Mouse (Mus musculus): Measurements from ENCODE around the gene Sln. TPM values are rescaled to one million over a fixed set of nuclear protein-coding genes. Genes with fewer than 3 reads are reported as not detected.

Gene Sln
- polyA plus RNA-seq, 1 experiment from 2014 or later, result 2.0 TPM

GRCm38 (mm10) chr9:53835976-53836375 lies 14.0 kb upstream of the Sln start:
- no peak for DNase-seq (ENCODE audit: low spot score)
- H3K27ac ChIP-seq (ENCODE audit: low read depth, low read length), result no peak overlapping the region
- H3K9ac ChIP-seq (ENCODE audit: low read length), result no peak overlapping the region
- H3K27me3 ChIP-seq (replicated peaks; ENCODE audit: control insufficient read depth, insufficient read depth, low read length), result no peaks in the 10 kb centered on the region
- H3K4me3 ChIP-seq (ENCODE audit: low read depth, low read length), result no peak overlapping the region
- 69% methylated on average over 4 of the region's 4 CpGs for whole genome bisulfite sequencing
- no peak for ATAC-seq
- H3K36me3 ChIP-seq (ENCODE audit: control insufficient read depth, insufficient read depth, low read length), result no peaks in the 10 kb centered on the region
- H3K9me3 ChIP-seq (replicated peaks; ENCODE audit: control insufficient read depth, low read length), result no peaks in the 10 kb centered on the region
- no peaks in the 10 kb centered on the region for H3K4me1 ChIP-seq (ENCODE audit: control insufficient read depth, insufficient read depth, low read length)
- no peak overlapping the region for H3K4me2 ChIP-seq (ENCODE audit: low read length)

DNA sequence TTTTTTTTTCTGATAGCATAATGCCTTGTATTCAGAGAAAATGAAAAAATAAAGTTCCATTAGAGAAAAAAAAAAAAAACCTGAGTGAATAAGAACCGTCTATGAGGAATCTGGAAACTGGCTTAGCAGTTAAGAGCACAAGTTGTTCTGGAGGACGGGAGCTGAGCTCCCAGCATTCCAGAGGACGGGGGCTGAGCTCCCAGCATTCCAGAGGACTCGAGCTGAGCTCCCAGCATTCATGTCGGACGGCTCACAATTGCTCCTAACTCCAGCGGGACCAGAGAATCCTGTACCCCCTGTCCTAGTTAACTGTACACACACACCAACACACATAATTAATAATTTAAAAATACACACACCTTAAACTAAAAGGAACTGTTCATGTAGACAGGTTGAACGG lies 11.1 kb upstream of the Sln start:
- H3K4me2 ChIP-seq (ENCODE audit: low read length), result no peak overlapping the region
- DNase-seq (ENCODE audit: low spot score) (no peak), ATAC-seq (no peak)
- H3K27ac ChIP-seq (ENCODE audit: low read depth, low read length), result no peak overlapping the region
- no peak overlapping the region for H3K4me3 ChIP-seq (ENCODE audit: low read depth, low read length)
- WGBS, result 80% methylated on average over 8 of the region's 8 CpGs
- H3K9ac ChIP-seq (ENCODE audit: low read length), result no peak overlapping the region
- no peaks in the 10 kb centered on the region for H3K27me3 ChIP-seq (replicated peaks; ENCODE audit: control insufficient read depth, insufficient read depth, low read length)
- H3K9me3 ChIP-seq (replicated peaks; ENCODE audit: control insufficient read depth, low read length), result no peaks in the 10 kb centered on the region
- H3K4me1 ChIP-seq (ENCODE audit: control insufficient read depth, insufficient read depth, low read length), result no peaks in the 10 kb centered on the region
- H3K36me3 ChIP-seq (ENCODE audit: control insufficient read depth, insufficient read depth, low read length), result no peaks in the 10 kb centered on the region

GRCm38 (mm10) chr9:53848548-53848947 lies 1.4 kb upstream of the Sln start:
- H3K4me1 ChIP-seq (ENCODE audit: control insufficient read depth, insufficient read depth, low read length), result no peaks in the 10 kb centered on the region
- WGBS, result 54% methylated on average over 8 of the region's 8 CpGs
- no peaks in the 10 kb centered on the region for H3K36me3 ChIP-seq (ENCODE audit: control insufficient read depth, insufficient read depth, low read length)
- H3K27ac ChIP-seq (ENCODE audit: low read depth, low read length), result peak overlapping the region; percentile 83
- H3K4me3 ChIP-seq (ENCODE audit: low read depth, low read length), result no peak overlapping the region
- no peaks in the 10 kb centered on the region for H3K27me3 ChIP-seq (replicated peaks; ENCODE audit: control insufficient read depth, insufficient read depth, low read length)
- no peak overlapping the region for H3K4me2 ChIP-seq (ENCODE audit: low read length)
- ATAC-seq (peak; percentile 66; the same call in 1 of the 2 replicates), DNase-seq (ENCODE audit: low spot score) (peak; percentile 85)
- no peaks in the 10 kb centered on the region for H3K9me3 ChIP-seq (replicated peaks; ENCODE audit: control insufficient read depth, low read length)
- H3K9ac ChIP-seq (ENCODE audit: low read length), result no peak overlapping the region

DNA sequence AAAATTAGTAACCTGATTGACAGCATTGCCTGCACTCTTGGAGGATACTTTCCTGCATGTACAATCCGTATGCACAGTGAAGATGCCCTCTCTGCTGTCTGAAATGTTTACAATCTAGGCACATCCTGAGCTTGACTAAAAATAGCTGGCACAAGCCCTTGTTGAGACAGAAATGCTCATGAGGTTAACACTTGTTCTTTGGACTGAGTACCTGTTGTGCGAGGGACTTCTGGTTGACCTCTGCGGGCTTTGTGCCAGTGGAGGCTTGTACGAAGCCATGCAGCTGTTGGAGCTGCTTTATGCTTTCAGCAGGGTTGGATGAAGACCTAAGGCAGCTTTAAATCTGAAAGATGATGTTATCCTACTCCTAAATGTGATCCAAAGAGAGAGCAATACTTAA lies 2.2 kb downstream of the Sln start:
- WGBS, result 86% methylated on average over 4 of the region's 4 CpGs
- ATAC-seq, result no peak
- no peak for DNase-seq (ENCODE audit: low spot score)
- H3K4me1 ChIP-seq (ENCODE audit: control insufficient read depth, insufficient read depth, low read length), result no peaks in the 10 kb centered on the region
- H3K36me3 ChIP-seq (ENCODE audit: control insufficient read depth, insufficient read depth, low read length), result no peaks in the 10 kb centered on the region
- no peaks in the 10 kb centered on the region for H3K27me3 ChIP-seq (replicated peaks; ENCODE audit: control insufficient read depth, insufficient read depth, low read length)
- H3K9ac ChIP-seq (ENCODE audit: low read length), result no peak overlapping the region
- H3K4me2 ChIP-seq (ENCODE audit: low read length), result no peak overlapping the region
- H3K4me3 ChIP-seq (ENCODE audit: low read depth, low read length), result no peak overlapping the region
- H3K9me3 ChIP-seq (replicated peaks; ENCODE audit: control insufficient read depth, low read length), result no peaks in the 10 kb centered on the region
- no peak overlapping the region for H3K27ac ChIP-seq (ENCODE audit: low read depth, low read length)

- no peak overlapping the region for H3K27ac ChIP-seq (ENCODE audit: low read depth, low read length)
- no peak overlapping the region for H3K4me2 ChIP-seq (ENCODE audit: low read length)
- ATAC-seq, result no peak
- H3K4me3 ChIP-seq (ENCODE audit: low read depth, low read length), result no peak overlapping the region
- DNase-seq (ENCODE audit: low spot score), result no peak
- no peaks in the 10 kb centered on the region for H3K4me1 ChIP-seq (ENCODE audit: control insufficient read depth, insufficient read depth, low read length)
- no peaks in the 10 kb centered on the region for H3K9me3 ChIP-seq (replicated peaks; ENCODE audit: control insufficient read depth, low read length)
- H3K36me3 ChIP-seq (ENCODE audit: control insufficient read depth, insufficient read depth, low read length), result no peaks in the 10 kb centered on the region
- H3K9ac ChIP-seq (ENCODE audit: low read length), result no peak overlapping the region
- 74% methylated on average over 1 of the region's 1 CpGs for WGBS
- H3K27me3 ChIP-seq (replicated peaks; ENCODE audit: control insufficient read depth, insufficient read depth, low read length), result no peaks in the 10 kb centered on the region
Observed at GRCm38 (mm10) chr9:53853672-53854071, 3.7 kb downstream of the Sln start.

GRCm38 (mm10) chr9:53854525-53854924 lies 4.6 kb downstream of the Sln start:
- ATAC-seq, result no peak
- H3K36me3 ChIP-seq (ENCODE audit: control insufficient read depth, insufficient read depth, low read length), result no peaks in the 10 kb centered on the region
- H3K4me3 ChIP-seq (ENCODE audit: low read depth, low read length), result no peak overlapping the region
- no peak overlapping the region for H3K4me2 ChIP-seq (ENCODE audit: low read length)
- H3K9ac ChIP-seq (ENCODE audit: low read length), result no peak overlapping the region
- H3K27ac ChIP-seq (ENCODE audit: low read depth, low read length), result no peak overlapping the region
- no peak for DNase-seq (ENCODE audit: low spot score)
- no peaks in the 10 kb centered on the region for H3K9me3 ChIP-seq (replicated peaks; ENCODE audit: control insufficient read depth, low read length)
- WGBS, result 88% methylated on average over 1 of the region's 1 CpGs
- H3K27me3 ChIP-seq (replicated peaks; ENCODE audit: control insufficient read depth, insufficient read depth, low read length), result no peaks in the 10 kb centered on the region
- no peaks in the 10 kb centered on the region for H3K4me1 ChIP-seq (ENCODE audit: control insufficient read depth, insufficient read depth, low read length)

DNA sequence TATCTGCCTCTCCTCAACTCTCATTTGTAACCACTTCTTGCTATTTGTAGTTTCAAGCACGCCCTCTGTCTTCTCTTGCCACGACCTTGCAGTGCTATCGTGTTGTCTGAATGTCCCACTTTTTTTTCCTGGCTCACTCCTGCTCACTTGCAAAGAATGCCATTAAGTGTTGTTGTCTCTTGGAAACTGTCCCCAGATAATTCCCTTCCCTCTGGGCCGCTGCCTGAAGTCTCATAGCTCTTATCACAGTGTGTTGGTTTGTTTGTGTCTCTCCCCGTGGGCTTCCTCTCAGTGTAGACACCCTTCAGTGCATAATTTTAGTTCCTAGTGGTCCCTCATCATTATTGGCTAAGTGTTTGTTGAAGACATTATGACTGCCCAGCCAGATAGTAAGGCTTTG lies 7.9 kb downstream of the Sln start:
- Histone ChIP-seq H3K9me3 (replicated peaks; ENCODE audit: control insufficient read depth, low read length) (no peaks in the 10 kb centered on the region), H3K4me3 (ENCODE audit: low read depth, low read length) (no peak overlapping the region), H3K27ac (ENCODE audit: low read depth, low read length) (no peak overlapping the region), H3K36me3 (ENCODE audit: control insufficient read depth, insufficient read depth, low read length) (no peaks in the 10 kb centered on the region), H3K27me3 (replicated peaks; ENCODE audit: control insufficient read depth, insufficient read depth, low read length) (no peaks in the 10 kb centered on the region), H3K4me2 (ENCODE audit: low read length) (no peak overlapping the region), H3K4me1 (ENCODE audit: control insufficient read depth, insufficient read depth, low read length) (no peaks in the 10 kb centered on the region), H3K9ac (ENCODE audit: low read length) (no peak overlapping the region)
- ATAC-seq (no peak), DNase-seq (ENCODE audit: low spot score) (no peak)
- WGBS, result 80% methylated on average over 5 of the region's 5 CpGs

DNA sequence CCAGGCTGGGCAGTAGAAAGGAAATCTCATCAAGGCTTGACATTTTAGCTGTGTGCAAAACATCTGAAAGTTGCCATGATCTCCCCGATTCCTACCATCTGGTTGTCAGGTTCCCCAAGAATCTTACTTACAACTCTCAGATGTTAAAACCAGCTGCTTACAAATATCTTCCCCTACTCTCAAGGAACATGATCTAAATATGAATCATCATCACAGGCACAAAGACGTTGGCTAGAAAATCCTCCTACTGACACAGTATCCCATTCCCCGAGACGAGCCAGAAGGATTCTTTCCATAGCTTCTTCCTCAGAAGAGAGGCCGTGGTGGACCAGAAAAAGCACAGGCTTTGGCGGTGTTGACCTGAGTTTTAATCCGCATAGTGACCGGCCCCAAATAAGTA lies 23.3 kb downstream of the Sln start:
- H3K4me2 ChIP-seq (ENCODE audit: low read length), result no peak overlapping the region
- no peak overlapping the region for H3K27ac ChIP-seq (ENCODE audit: low read depth, low read length)
- DNase-seq (ENCODE audit: low spot score), result no peak
- no peak overlapping the region for H3K4me3 ChIP-seq (ENCODE audit: low read depth, low read length)
- no peak for ATAC-seq
- no peaks in the 10 kb centered on the region for H3K4me1 ChIP-seq (ENCODE audit: control insufficient read depth, insufficient read depth, low read length)
- H3K36me3 ChIP-seq (ENCODE audit: control insufficient read depth, insufficient read depth, low read length), result no peaks in the 10 kb centered on the region
- no peaks in the 10 kb centered on the region for H3K27me3 ChIP-seq (replicated peaks; ENCODE audit: control insufficient read depth, insufficient read depth, low read length)
- WGBS, result 88% methylated on average over 8 of the region's 8 CpGs
- H3K9ac ChIP-seq (ENCODE audit: low read length), result no peak overlapping the region
- 0 out of 2 replicates have a peak, but pooled peaks cover 2% of the 10 kb centered on the region for H3K9me3 ChIP-seq (replicated peaks; ENCODE audit: control insufficient read depth, low read length)

DNA sequence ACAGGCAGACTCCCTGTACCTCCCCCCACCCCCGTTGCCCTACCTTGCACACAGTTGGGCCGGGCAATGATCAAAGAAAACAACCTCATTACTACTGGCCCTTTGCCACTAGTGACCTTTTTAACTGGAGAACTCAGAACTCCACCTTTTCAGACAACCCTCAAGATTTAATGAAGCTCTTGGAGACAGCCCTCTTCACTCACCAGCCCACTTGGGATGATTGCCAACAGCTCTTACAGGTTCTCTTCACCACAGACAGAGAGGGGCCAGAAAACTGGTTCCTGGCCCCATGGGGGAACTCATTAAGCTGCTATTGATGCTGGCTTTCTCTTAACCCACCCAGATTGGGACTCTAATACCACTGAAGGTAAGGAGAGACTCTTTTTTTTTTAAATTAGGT lies 27.5 kb downstream of the Sln start:
- Histone ChIP-seq H3K9ac (ENCODE audit: low read length) (no peak overlapping the region), H3K4me1 (ENCODE audit: control insufficient read depth, insufficient read depth, low read length) (no peaks in the 10 kb centered on the region), H3K4me3 (ENCODE audit: low read depth, low read length) (no peak overlapping the region), H3K27me3 (replicated peaks; ENCODE audit: control insufficient read depth, insufficient read depth, low read length) (no peaks in the 10 kb centered on the region), H3K36me3 (ENCODE audit: control insufficient read depth, insufficient read depth, low read length) (no peaks in the 10 kb centered on the region), H3K9me3 (replicated peaks; ENCODE audit: control insufficient read depth, low read length) (no peaks in the 10 kb centered on the region), H3K4me2 (ENCODE audit: low read length) (no peak overlapping the region), H3K27ac (ENCODE audit: low read depth, low read length) (no peak overlapping the region)
- DNase-seq (ENCODE audit: low spot score), result peak; percentile 34
- WGBS, result 23% methylated on average over 2 of the region's 2 CpGs
- ATAC-seq, result no peak
